Mouse (Mus musculus): Measurements from ENCODE around the gene Etnppl.

GRCm38 (mm10) chr3:130671291-130671690 lies 54.0 kb downstream of the Etnppl start:
- TF ChIP-seq MYOG (IDR thresholded peaks at IDR 0.05; ENCODE audit: control insufficient read depth in 1 of 3, insufficient read depth in 1 of 3, insufficient read length in 2 of 3, low read depth in 2 of 3) (no peak), USF1 (IDR thresholded peaks at IDR 0.05; ENCODE audit: low read depth) (no peak), POLR2AphosphoS2 (IDR thresholded peaks at IDR 0.05; ENCODE audit: insufficient read length, low read depth) (no peak), POLR2A (IDR thresholded peaks at IDR 0.05; ENCODE audit: insufficient read length, low read depth) (no peak), MYOD1 (IDR thresholded peaks at IDR 0.05; ENCODE audit: control insufficient read depth in 1 of 3, insufficient read length in 2 of 3, low read depth in 2 of 3) (no peak), E2F4 (IDR thresholded peaks at IDR 0.05; ENCODE audit: insufficient read depth) (no peak), TCF12 (IDR thresholded peaks at IDR 0.05; ENCODE audit: insufficient read depth, poor library complexity, severe bottlenecking) (no peak), MAX (IDR thresholded peaks at IDR 0.05; ENCODE audit: low read depth) (no peak), REST (IDR thresholded peaks at IDR 0.05; ENCODE audit: insufficient read depth, insufficient read length) (no peak), CEBPB (IDR thresholded peaks at IDR 0.05; ENCODE audit: insufficient read depth, poor library complexity, severe bottlenecking) (no peak)

Data from myocyte (in vitro differentiated cells).